Mouse (Mus musculus): ENCODE data around the gene Ccne1. TPM values are rescaled to one million over a fixed set of nuclear protein-coding genes. Genes with fewer than 3 reads are reported as not detected.

Gene Ccne1
- polyA plus RNA-seq, 1 experiment from 2014 or later = 2.9 TPM

- Histone ChIP-seq H3K36me3 (ENCODE audit: insufficient read depth, low read length) (peaks cover 4% of the 10 kb centered on the region; the same call in 1 of the 2 replicates), H3K4me2 (replicated peaks; ENCODE audit: low read depth, low read length) (peak overlapping the region; percentile 100), H3K9me3 (ENCODE audit: low read length) (no peaks in the 10 kb centered on the region), H3K27ac (ENCODE audit: low read length) (no peak overlapping the region), H3K4me3 (ENCODE audit: low read depth, low read length) (peak overlapping the region; percentile 69), H3K9ac (replicated peaks; ENCODE audit: low read depth) (peak overlapping the region; percentile 46), H3K4me1 (ENCODE audit: insufficient read depth, low read depth, low read length) (peaks cover 8% of the 10 kb centered on the region; the same call in 1 of the 2 replicates), H3K27me3 (replicated peaks; ENCODE audit: insufficient read depth, low read length) (no peaks in the 10 kb centered on the region)
- DNase-seq (ENCODE audit: low spot score) (peak; percentile 24), ATAC-seq (no peak)
- TF ChIP-seq CTCF (IDR thresholded peaks at IDR 0.05) = no peak
- TF ChIP-seq EP300 (IDR thresholded peaks at IDR 0.05) = no peak
- 2% methylated on average over 29 of the region's 47 CpGs for WGBS
These were observed 523 bp downstream of the Ccne1 start for GRCm38 (mm10) chr7:38106711-38107311.

GRCm38 (mm10) chr7:38105379-38105778 is 2.0 kb downstream of the Ccne1 start:
- peaks cover 4% of the 10 kb centered on the region; the same call in 1 of the 2 replicates for H3K36me3 ChIP-seq (ENCODE audit: insufficient read depth, low read length)
- DNase-seq (ENCODE audit: low spot score) = no peak
- H3K4me2 ChIP-seq (replicated peaks; ENCODE audit: low read depth, low read length) = no peak overlapping the region
- peaks cover 8% of the 10 kb centered on the region; the same call in 1 of the 2 replicates for H3K4me1 ChIP-seq (ENCODE audit: insufficient read depth, low read depth, low read length)
- 91% methylated on average over 3 of the region's 3 CpGs for WGBS
- ATAC-seq = no peak
- TF ChIP-seq EP300 (IDR thresholded peaks at IDR 0.05) (no peak), CTCF (IDR thresholded peaks at IDR 0.05) (no peak)
- no peak overlapping the region for H3K27ac ChIP-seq (ENCODE audit: low read length)
- H3K9me3 ChIP-seq (ENCODE audit: low read length) = no peaks in the 10 kb centered on the region
- no peak overlapping the region for H3K4me3 ChIP-seq (ENCODE audit: low read depth, low read length)
- H3K9ac ChIP-seq (replicated peaks; ENCODE audit: low read depth) = no peak overlapping the region
- no peaks in the 10 kb centered on the region for H3K27me3 ChIP-seq (replicated peaks; ENCODE audit: insufficient read depth, low read length)

- peaks cover 8% of the 10 kb centered on the region; the same call in 1 of the 2 replicates for H3K36me3 ChIP-seq (ENCODE audit: insufficient read depth, low read length)
- H3K4me2 ChIP-seq (replicated peaks; ENCODE audit: low read depth, low read length) = no peak overlapping the region
- no peaks in the 10 kb centered on the region for H3K9me3 ChIP-seq (ENCODE audit: low read length)
- peaks cover 8% of the 10 kb centered on the region; the same call in 1 of the 2 replicates for H3K4me1 ChIP-seq (ENCODE audit: insufficient read depth, low read depth, low read length)
- TF ChIP-seq CTCF (IDR thresholded peaks at IDR 0.05) (no peak), EP300 (IDR thresholded peaks at IDR 0.05) (no peak)
- no peak for ATAC-seq
- H3K27ac ChIP-seq (ENCODE audit: low read length) = no peak overlapping the region
- H3K4me3 ChIP-seq (ENCODE audit: low read depth, low read length) = no peak overlapping the region
- WGBS = 88% methylated on average over 5 of the region's 5 CpGs
- no peak for DNase-seq (ENCODE audit: low spot score)
- no peaks in the 10 kb centered on the region for H3K27me3 ChIP-seq (replicated peaks; ENCODE audit: insufficient read depth, low read length)
- H3K9ac ChIP-seq (replicated peaks; ENCODE audit: low read depth) = no peak overlapping the region
These were observed 3.2 kb downstream of the Ccne1 start for GRCm38 (mm10) chr7:38104097-38104496.

GRCm38 (mm10) chr7:38094353-38094752 is 13.0 kb downstream of the Ccne1 start:
- Histone ChIP-seq H3K4me1 (ENCODE audit: insufficient read depth, low read depth, low read length) (no peaks in the 10 kb centered on the region), H3K27ac (ENCODE audit: low read length) (no peak overlapping the region), H3K36me3 (ENCODE audit: insufficient read depth, low read length) (0 out of 2 replicates have a peak, but pooled peaks cover 2% of the 10 kb centered on the region), H3K27me3 (replicated peaks; ENCODE audit: insufficient read depth, low read length) (no peaks in the 10 kb centered on the region), H3K4me3 (ENCODE audit: low read depth, low read length) (no peak overlapping the region), H3K9ac (replicated peaks; ENCODE audit: low read depth) (no peak overlapping the region), H3K9me3 (ENCODE audit: low read length) (no peaks in the 10 kb centered on the region), H3K4me2 (replicated peaks; ENCODE audit: low read depth, low read length) (no peak overlapping the region)
- DNase-seq (ENCODE audit: low spot score) = no peak
- 60% methylated on average over 6 of the region's 6 CpGs for WGBS
- no peak for ATAC-seq
- TF ChIP-seq CTCF (IDR thresholded peaks at IDR 0.05) (no peak), EP300 (IDR thresholded peaks at IDR 0.05) (no peak)

- Histone ChIP-seq H3K9ac (replicated peaks; ENCODE audit: low read depth) (no peak overlapping the region), H3K4me3 (ENCODE audit: low read depth, low read length) (no peak overlapping the region), H3K4me2 (replicated peaks; ENCODE audit: low read depth, low read length) (no peak overlapping the region), H3K4me1 (ENCODE audit: insufficient read depth, low read depth, low read length) (no peaks in the 10 kb centered on the region), H3K27ac (ENCODE audit: low read length) (no peak overlapping the region), H3K36me3 (ENCODE audit: insufficient read depth, low read length) (no peaks in the 10 kb centered on the region), H3K27me3 (replicated peaks; ENCODE audit: insufficient read depth, low read length) (no peaks in the 10 kb centered on the region), H3K9me3 (ENCODE audit: low read length) (no peaks in the 10 kb centered on the region)
- no peak for TF ChIP-seq CTCF (IDR thresholded peaks at IDR 0.05)
- no peak for TF ChIP-seq EP300 (IDR thresholded peaks at IDR 0.05)
- WGBS = 45% methylated on average over 2 of the region's 2 CpGs
- ATAC-seq (no peak), DNase-seq (ENCODE audit: low spot score) (no peak)
These were observed 14.2 kb downstream of the Ccne1 start for GRCm38 (mm10) chr7:38093101-38093500.

GRCm38 (mm10) chr7:38089930-38090675 is 17.2 kb downstream of the Ccne1 start:
- Histone ChIP-seq H3K9ac (replicated peaks; ENCODE audit: low read depth) (no peak overlapping the region), H3K27me3 (replicated peaks; ENCODE audit: insufficient read depth, low read length) (no peaks in the 10 kb centered on the region; the same call in 1 of the 2 replicates), H3K9me3 (ENCODE audit: low read length) (no peaks in the 10 kb centered on the region), H3K4me3 (ENCODE audit: low read depth, low read length) (no peak overlapping the region), H3K4me2 (replicated peaks; ENCODE audit: low read depth, low read length) (no peak overlapping the region), H3K4me1 (ENCODE audit: insufficient read depth, low read depth, low read length) (peaks cover 8% of the 10 kb centered on the region; the same call in 1 of the 2 replicates), H3K27ac (ENCODE audit: low read length) (no peak overlapping the region), H3K36me3 (ENCODE audit: insufficient read depth, low read length) (no peaks in the 10 kb centered on the region)
- 60% methylated on average over 7 of the region's 7 CpGs for WGBS
- no peak for TF ChIP-seq EP300 (IDR thresholded peaks at IDR 0.05)
- TF ChIP-seq CTCF (IDR thresholded peaks at IDR 0.05) = no peak
- DNase-seq (ENCODE audit: low spot score) (no peak), ATAC-seq (no peak)
